Mouse (Mus musculus) neural tube, embryonic 11.5 days (tissue): ENCODE data around the gene Ptpn7. TPM values are rescaled to one million over a fixed set of nuclear protein-coding genes. Genes with fewer than 3 reads are reported as not detected.

Source experiments
- ATAC-seq: fragments of 200-750 bp; cut with Nextera tagmentation; 2 replicates; pipeline ENCODE4 v1.8.0; 2017; ENCODE audit warnings: moderate number of reproducible peaks, mild to moderate bottlenecking, moderate TSS enrichment, moderate library complexity; ENCODE audit not compliant: insufficient read depth, low FRiP score, low TSS enrichment
- DNase-seq: peaks from one replicate; pipeline ENCODE4 v3.0.0-alpha.2; 2015; ENCODE audit warnings: low spot score
- H3K27ac ChIP-seq: fragments of 300-500 bp; sonication (generic); 2 replicates; pipeline ENCODE4 v1.5.1; 2014; ENCODE audit warnings: low read depth, mild to moderate bottlenecking, low read length
- H3K27me3 ChIP-seq: fragments of 300-500 bp; sonication (generic); 2 replicates; pipeline ENCODE4 v1.6.1; 2014; ENCODE audit warnings: mild to moderate bottlenecking, low read length, mixed read lengths; ENCODE audit not compliant: control insufficient read depth, insufficient read depth
- H3K36me3 ChIP-seq: fragments of 300-500 bp; sonication (generic); 2 replicates; pipeline ENCODE4 v1.6.1; 2014; ENCODE audit warnings: mild to moderate bottlenecking, low read length, moderate library complexity, mixed read lengths; ENCODE audit not compliant: control insufficient read depth, insufficient read depth
- H3K4me1 ChIP-seq: fragments of 300-500 bp; sonication (generic); 2 replicates; pipeline ENCODE4 v1.6.1; 2014; ENCODE audit warnings: low read length, mixed read lengths; ENCODE audit not compliant: control insufficient read depth, insufficient read depth
- H3K4me2 ChIP-seq: fragments of 300-500 bp; sonication (generic); 2 replicates; pipeline ENCODE4 v1.6.1; 2014; ENCODE audit warnings: low read depth, mild to moderate bottlenecking, moderate library complexity
- H3K4me3 ChIP-seq: fragments of 300-500 bp; sonication (generic); 2 replicates; pipeline ENCODE4 v1.5.1; 2014; ENCODE audit warnings: low read depth, low read length
- H3K9ac ChIP-seq: fragments of 300-500 bp; sonication (generic); 2 replicates; pipeline ENCODE4 v1.6.1; 2014; ENCODE audit warnings: mild to moderate bottlenecking, low read length
- H3K9me3 ChIP-seq: fragments of 300-500 bp; sonication (generic); 2 replicates; pipeline ENCODE4 v1.6.1; 2016; ENCODE audit warnings: low read length; ENCODE audit not compliant: control insufficient read depth
- WGBS: fragments of 180-500 bp; shearing (Covaris S2); extraction: QIAGEN DNeasy Blood & Tissue Kit; methylation state at CpG from one replicate; pipeline ENCODE4 v1.1.7; 2014; 5-methylcytosine and 5-hydroxymethylcytosine counted together
- polyA plus RNA-seq: library from polyadenylated mRNA; unstranded; fragments of >200 nt; fragmentation: Nextera tagmentation; extraction: Ambion mirVana; gene quantifications from 2 replicates; pipeline ENCODE4 v1.2.1, GENCODE M21; 2014

Ptpn7 gene
- 1.6 and 1.7 TPM in 2 replicates for polyA plus RNA-seq

GRCm38 (mm10) chr1:135132473-135132872 is at the start of gene Ptpn7:
Ptpn7 (plus strand) TSS chr1:135132700.
- Histone ChIP-seq H3K4me1 (no peaks in the 10 kb centered on the region), H3K27ac (no peak within 1 kb of the TSS), H3K4me2 (no peak within 1 kb of the TSS), H3K36me3 (no peaks in the 10 kb centered on the region), H3K27me3 (no peaks in the 10 kb centered on the region), H3K4me3 (no peak within 1 kb of the TSS), H3K9me3 (no peaks in the 10 kb centered on the region), H3K9ac (no peak within 1 kb of the TSS)
- DNase-seq (peak; percentile 35), ATAC-seq (no peak)
- 39% methylated on average over 10 of the region's 10 CpGs for WGBS

GRCm38 (mm10) chr1:135083465-135083864 is 49.0 kb upstream of the Ptpn7 start:
- peaks cover 26% of the 10 kb centered on the region for H3K27me3 ChIP-seq
- H3K9me3 ChIP-seq, result no peaks in the 10 kb centered on the region
- H3K9ac ChIP-seq, result no peak overlapping the region
- WGBS, result 72% methylated on average over 9 of the region's 9 CpGs
- ATAC-seq, result no peak
- H3K27ac ChIP-seq, result no peak overlapping the region
- H3K4me3 ChIP-seq, result no peak overlapping the region
- no peaks in the 10 kb centered on the region for H3K36me3 ChIP-seq
- H3K4me2 ChIP-seq, result no peak overlapping the region
- H3K4me1 ChIP-seq, result no peaks in the 10 kb centered on the region
- DNase-seq, result no peak

GRCm38 (mm10) chr1:135085296-135085871 is 47.1 kb upstream of the Ptpn7 start:
- Histone ChIP-seq H3K4me3 (no peak overlapping the region), H3K27me3 (peaks cover 26% of the 10 kb centered on the region), H3K4me1 (no peaks in the 10 kb centered on the region), H3K4me2 (no peak overlapping the region), H3K36me3 (no peaks in the 10 kb centered on the region), H3K9ac (no peak overlapping the region), H3K27ac (no peak overlapping the region), H3K9me3 (no peaks in the 10 kb centered on the region)
- DNase-seq (no peak), ATAC-seq (no peak)
- 11% methylated on average over 28 of the region's 28 CpGs for WGBS

- H3K4me2 ChIP-seq, result no peak overlapping the region
- no peaks in the 10 kb centered on the region for H3K9me3 ChIP-seq
- no peak for DNase-seq
- no peaks in the 10 kb centered on the region for H3K36me3 ChIP-seq
- 22% methylated on average over 7 of the region's 7 CpGs for WGBS
- H3K9ac ChIP-seq, result no peak overlapping the region
- ATAC-seq, result no peak
- H3K27me3 ChIP-seq, result peaks cover 26% of the 10 kb centered on the region
- no peak overlapping the region for H3K4me3 ChIP-seq
- H3K4me1 ChIP-seq, result no peaks in the 10 kb centered on the region
- H3K27ac ChIP-seq, result no peak overlapping the region
Measured at GRCm38 (mm10) chr1:135086015-135086414, 46.5 kb upstream of the Ptpn7 start.

- 70% methylated on average over 1 of the region's 1 CpGs for whole genome bisulfite sequencing
- H3K9ac ChIP-seq, result no peak overlapping the region
- H3K27me3 ChIP-seq, result peaks cover 26% of the 10 kb centered on the region
- no peaks in the 10 kb centered on the region for H3K9me3 ChIP-seq
- H3K36me3 ChIP-seq, result no peaks in the 10 kb centered on the region
- no peak for ATAC-seq
- H3K4me2 ChIP-seq, result no peak overlapping the region
- no peaks in the 10 kb centered on the region for H3K4me1 ChIP-seq
- DNase-seq, result no peak
- H3K4me3 ChIP-seq, result no peak overlapping the region
- H3K27ac ChIP-seq, result no peak overlapping the region
Measured at GRCm38 (mm10) chr1:135087414-135087813, 45.1 kb upstream of the Ptpn7 start.

- no peaks in the 10 kb centered on the region for H3K9me3 ChIP-seq
- peaks cover 21% of the 10 kb centered on the region for H3K27me3 ChIP-seq
- H3K27ac ChIP-seq, result no peak overlapping the region
- WGBS, result 81% methylated on average over 10 of the region's 10 CpGs
- H3K36me3 ChIP-seq, result no peaks in the 10 kb centered on the region
- no peaks in the 10 kb centered on the region for H3K4me1 ChIP-seq
- H3K4me2 ChIP-seq, result no peak overlapping the region
- ATAC-seq (no peak), DNase-seq (no peak)
- H3K4me3 ChIP-seq, result no peak overlapping the region
- no peak overlapping the region for H3K9ac ChIP-seq
Measured at GRCm38 (mm10) chr1:135089626-135090025, 42.9 kb upstream of the Ptpn7 start.

- ATAC-seq, result no peak
- 82% methylated on average over 3 of the region's 3 CpGs for WGBS
- Histone ChIP-seq H3K4me2 (no peak overlapping the region), H3K9me3 (no peaks in the 10 kb centered on the region), H3K27me3 (peaks cover 8% of the 10 kb centered on the region), H3K27ac (no peak overlapping the region), H3K4me1 (no peaks in the 10 kb centered on the region), H3K9ac (no peak overlapping the region), H3K4me3 (no peak overlapping the region), H3K36me3 (no peaks in the 10 kb centered on the region)
- DNase-seq, result no peak
Measured at GRCm38 (mm10) chr1:135090914-135091313, 41.6 kb upstream of the Ptpn7 start.

GRCm38 (mm10) chr1:135094723-135095122 is 37.8 kb upstream of the Ptpn7 start:
- Histone ChIP-seq H3K4me1 (no peaks in the 10 kb centered on the region), H3K36me3 (no peaks in the 10 kb centered on the region), H3K9ac (no peak overlapping the region), H3K27me3 (no peaks in the 10 kb centered on the region), H3K4me3 (no peak overlapping the region), H3K27ac (no peak overlapping the region), H3K9me3 (no peaks in the 10 kb centered on the region), H3K4me2 (no peak overlapping the region)
- WGBS, result 64% methylated on average over 7 of the region's 7 CpGs
- DNase-seq, result no peak
- no peak for ATAC-seq

- no peaks in the 10 kb centered on the region for H3K36me3 ChIP-seq
- H3K4me2 ChIP-seq, result no peak overlapping the region
- ATAC-seq (no peak), DNase-seq (no peak)
- no peaks in the 10 kb centered on the region for H3K9me3 ChIP-seq
- H3K27me3 ChIP-seq, result no peaks in the 10 kb centered on the region
- H3K4me3 ChIP-seq, result no peak overlapping the region
- no peaks in the 10 kb centered on the region for H3K4me1 ChIP-seq
- 52% methylated on average over 7 of the region's 7 CpGs for WGBS
- H3K27ac ChIP-seq, result no peak overlapping the region
- H3K9ac ChIP-seq, result no peak overlapping the region
Measured at GRCm38 (mm10) chr1:135095189-135095588, 37.3 kb upstream of the Ptpn7 start.
